Mouse (Mus musculus): ENCODE results near the gene Paf1.

Gene Paf1

GRCm38 (mm10) chr7:28435660-28436259 is 43.0 kb downstream of the Paf1 start:
- DNase-seq (ENCODE audit: low read depth, low spot score): no peak

- DNase-seq (ENCODE audit: low read depth, low spot score): peak; percentile 95
These were observed 43.6 kb downstream of the Paf1 start for GRCm38 (mm10) chr7:28436271-28436904.

- DNase-seq (ENCODE audit: low read depth, low spot score): peak; percentile 89
These were observed 44.3 kb downstream of the Paf1 start, which contains the start of gene Gmfg for GRCm38 (mm10) chr7:28436932-28437570. Gene Gmfg, plus strand, starts transcription at chr7:28437447.

GRCm38 (mm10) chr7:28437964-28438363 is 45.2 kb downstream of the Paf1 start:
- DNase-seq (ENCODE audit: low read depth, low spot score): no peak

GRCm38 (mm10) chr7:28438771-28439170 is 46.0 kb downstream of the Paf1 start:
- no peak for DNase-seq (ENCODE audit: low read depth, low spot score)

GRCm38 (mm10) chr7:28440739-28441138 is 48.0 kb downstream of the Paf1 start:
- DNase-seq (ENCODE audit: low read depth, low spot score): no peak

GRCm38 (mm10) chr7:28441776-28442485 is 49.2 kb downstream of the Paf1 start:
- no peak for DNase-seq (ENCODE audit: low read depth, low spot score)

- no peak for DNase-seq (ENCODE audit: low read depth, low spot score)
These were observed 49.9 kb downstream of the Paf1 start for GRCm38 (mm10) chr7:28442688-28443087.

- DNase-seq (ENCODE audit: low read depth, low spot score): no peak
These were observed 51.7 kb downstream of the Paf1 start for GRCm38 (mm10) chr7:28444344-28444974.

- DNase-seq (ENCODE audit: low read depth, low spot score): no peak
These were observed 53.7 kb downstream of the Paf1 start for GRCm38 (mm10) chr7:28446446-28446845.

- DNase-seq (ENCODE audit: low read depth, low spot score): no peak
These were observed 54.5 kb downstream of the Paf1 start for GRCm38 (mm10) chr7:28447101-28447830.

GRCm38 (mm10) chr7:28447865-28448820 is 55.4 kb downstream of the Paf1 start:
- DNase-seq (ENCODE audit: low read depth, low spot score): no peak
